Mouse (Mus musculus): ENCODE results near the gene Patl2.

The Patl2 gene

GRCm38 (mm10) chr2:122172188-122172587 lies 13.8 kb downstream of the Patl2 start:
- DNase-seq (ENCODE audit: low read depth, low spot score): no peak

GRCm38 (mm10) chr2:122171292-122171691 lies 14.7 kb downstream of the Patl2 start:
- no peak for DNase-seq (ENCODE audit: low read depth, low spot score)

GRCm38 (mm10) chr2:122164293-122164692 lies 21.7 kb downstream of the Patl2 start:
- no peak for DNase-seq (ENCODE audit: low read depth, low spot score)

- no peak for DNase-seq (ENCODE audit: low read depth, low spot score)
These were observed 22.4 kb downstream of the Patl2 start for GRCm38 (mm10) chr2:122163430-122164195.

GRCm38 (mm10) chr2:122162529-122162928 lies 23.5 kb downstream of the Patl2 start:
- DNase-seq (ENCODE audit: low read depth, low spot score): no peak

- DNase-seq (ENCODE audit: low read depth, low spot score): no peak
These were observed 24.4 kb downstream of the Patl2 start for GRCm38 (mm10) chr2:122161542-122161941.

- DNase-seq (ENCODE audit: low read depth, low spot score): peak; percentile 48
These were observed 25.3 kb downstream of the Patl2 start, which contains the start of gene Trim69 for GRCm38 (mm10) chr2:122160680-122161079. Trim69 (plus strand) TSS chr2:122160700.

GRCm38 (mm10) chr2:122159667-122160066 lies 26.3 kb downstream of the Patl2 start:
- no peak for DNase-seq (ENCODE audit: low read depth, low spot score)

GRCm38 (mm10) chr2:122158362-122158802 lies 27.6 kb downstream of the Patl2 start:
- DNase-seq (ENCODE audit: low read depth, low spot score): no peak

GRCm38 (mm10) chr2:122157561-122157960 lies 28.4 kb downstream of the Patl2 start:
- no peak for DNase-seq (ENCODE audit: low read depth, low spot score)

GRCm38 (mm10) chr2:122156051-122156700 lies 29.8 kb downstream of the Patl2 start:
- DNase-seq (ENCODE audit: low read depth, low spot score): no peak

GRCm38 (mm10) chr2:122155292-122155691 lies 30.7 kb downstream of the Patl2 start:
- no peak for DNase-seq (ENCODE audit: low read depth, low spot score)

GRCm38 (mm10) chr2:122154479-122154878 lies 31.5 kb downstream of the Patl2 start:
- no peak for DNase-seq (ENCODE audit: low read depth, low spot score)

GRCm38 (mm10) chr2:122153681-122154365 lies 32.2 kb downstream of the Patl2 start:
- DNase-seq (ENCODE audit: low read depth, low spot score): no peak

- no peak for DNase-seq (ENCODE audit: low read depth, low spot score)
These were observed 33.1 kb downstream of the Patl2 start for GRCm38 (mm10) chr2:122152850-122153249.

- no peak for DNase-seq (ENCODE audit: low read depth, low spot score)
These were observed 34.8 kb downstream of the Patl2 start for GRCm38 (mm10) chr2:122151221-122151620.

- DNase-seq (ENCODE audit: low read depth, low spot score): no peak
These were observed 36.3 kb downstream of the Patl2 start for GRCm38 (mm10) chr2:122149716-122150115.

- DNase-seq (ENCODE audit: low read depth, low spot score): no peak
These were observed 36.7 kb downstream of the Patl2 start for GRCm38 (mm10) chr2:122149316-122149715.

GRCm38 (mm10) chr2:122148242-122148917 lies 37.6 kb downstream of the Patl2 start:
- no peak for DNase-seq (ENCODE audit: low read depth, low spot score)

- DNase-seq (ENCODE audit: low read depth, low spot score): peak; percentile 81
These were observed 38.3 kb downstream of the Patl2 start, which contains the start of gene B2m for GRCm38 (mm10) chr2:122147508-122148241. B2m (plus strand) TSS chr2:122147686.

- no peak for DNase-seq (ENCODE audit: low read depth, low spot score)
These were observed 39.3 kb downstream of the Patl2 start for GRCm38 (mm10) chr2:122146687-122147086.

Measured in retina, postnatal 7 days (tissue).